Mouse (Mus musculus) limb, embryonic 12.5 days (tissue): ENCODE measurements around the gene Sytl4. TPM values are rescaled to one million over a fixed set of nuclear protein-coding genes. Genes with fewer than 3 reads are reported as not detected.

Experiments used
- ATAC-seq: fragments of 200-750 bp; cut with Nextera tagmentation; 2 replicates; pipeline ENCODE4 v1.8.0; 2017; ENCODE audit warnings: low read depth, moderate TSS enrichment; ENCODE audit not compliant: insufficient number of reproducible peaks, insufficient read depth, low FRiP score, low TSS enrichment
- H3K27ac ChIP-seq: fragments of 300-500 bp; sonication (generic); 2 replicates; pipeline ENCODE4 v1.5.1; 2016; ENCODE audit warnings: mild to moderate bottlenecking, moderate library complexity
- H3K27me3 ChIP-seq: fragments of 300-500 bp; sonication (generic); 2 replicates; pipeline ENCODE4 v1.6.1; 2016; ENCODE audit warnings: mild to moderate bottlenecking, moderate library complexity
- H3K36me3 ChIP-seq: fragments of 300-500 bp; sonication (generic); 2 replicates; pipeline ENCODE4 v1.6.1; 2016; ENCODE audit warnings: mild to moderate bottlenecking, moderate library complexity
- H3K4me1 ChIP-seq: fragments of 300-500 bp; sonication (generic); replicated peaks from 2 replicates; pipeline ENCODE4 v1.6.1; 2016
- H3K4me2 ChIP-seq: fragments of 300-500 bp; sonication (generic); 2 replicates; pipeline ENCODE4 v1.6.1; 2016; ENCODE audit warnings: mild to moderate bottlenecking, moderate library complexity
- H3K4me3 ChIP-seq: fragments of 300-500 bp; sonication (generic); replicated peaks from 2 replicates; pipeline ENCODE4 v1.5.1; 2016; ENCODE audit warnings: mild to moderate bottlenecking
- H3K9ac ChIP-seq: fragments of 300-500 bp; sonication (generic); replicated peaks from 2 replicates; pipeline ENCODE4 v1.6.1; 2016; ENCODE audit warnings: mild to moderate bottlenecking, moderate library complexity
- H3K9me3 ChIP-seq: fragments of 300-500 bp; sonication (generic); 2 replicates; pipeline ENCODE4 v1.6.1; 2016; ENCODE audit warnings: mild to moderate bottlenecking, moderate library complexity
- WGBS: fragments of 180-500 bp; shearing (Covaris S2); methylation state at CpG from one replicate; pipeline ENCODE4 v1.1.7; 2016; 5-methylcytosine and 5-hydroxymethylcytosine counted together
- polyA plus RNA-seq: library from polyadenylated mRNA; unstranded; fragments of >200 nt; fragmentation: Nextera tagmentation; extraction: Ambion mirVana; gene quantifications from 2 replicates; pipeline ENCODE4 v1.2.1, GENCODE M21; 2016

Sytl4 gene
- polyA plus RNA-seq, 1 experiment from 2014 or later, result 2.4 TPM

- Histone ChIP-seq H3K9me3 (no peaks in the 10 kb centered on the region), H3K4me3 (no peak overlapping the region), H3K4me1 (no peaks in the 10 kb centered on the region), H3K27ac (no peak overlapping the region), H3K36me3 (no peaks in the 10 kb centered on the region), H3K27me3 (peaks cover 24% of the 10 kb centered on the region), H3K9ac (no peak overlapping the region), H3K4me2 (no peak overlapping the region)
- ATAC-seq, result no peak
- WGBS, result 78% methylated on average over 5 of the region's 5 CpGs
Measured at GRCm38 (mm10) chrX:133926760-133927159, 54.9 kb downstream of the Sytl4 start.

- Histone ChIP-seq H3K4me3 (no peak overlapping the region), H3K4me2 (no peak overlapping the region), H3K36me3 (no peaks in the 10 kb centered on the region), H3K4me1 (no peaks in the 10 kb centered on the region), H3K9ac (no peak overlapping the region), H3K27me3 (peaks cover 20% of the 10 kb centered on the region), H3K9me3 (no peaks in the 10 kb centered on the region), H3K27ac (no peak overlapping the region)
- no peak for ATAC-seq
- 73% methylated on average over 4 of the region's 4 CpGs for WGBS
Measured at GRCm38 (mm10) chrX:133921187-133921586, 60.4 kb downstream of the Sytl4 start.

- no peak overlapping the region for H3K4me3 ChIP-seq
- H3K27me3 ChIP-seq, result peaks cover 34% of the 10 kb centered on the region
- H3K27ac ChIP-seq, result no peak overlapping the region
- ATAC-seq, result no peak
- H3K9ac ChIP-seq, result no peak overlapping the region
- no peaks in the 10 kb centered on the region for H3K9me3 ChIP-seq
- H3K4me2 ChIP-seq, result no peak overlapping the region
- no peaks in the 10 kb centered on the region for H3K36me3 ChIP-seq
- WGBS, result 31% methylated on average over 7 of the region's 7 CpGs
- H3K4me1 ChIP-seq, result no peaks in the 10 kb centered on the region
Measured at GRCm38 (mm10) chrX:133914219-133914618, 67.4 kb downstream of the Sytl4 start.

- H3K4me1 ChIP-seq, result no peaks in the 10 kb centered on the region
- peaks cover 30% of the 10 kb centered on the region for H3K27me3 ChIP-seq
- H3K36me3 ChIP-seq, result no peaks in the 10 kb centered on the region
- WGBS, result 83% methylated on average over 3 of the region's 3 CpGs
- H3K9ac ChIP-seq, result no peak overlapping the region
- ATAC-seq, result no peak
- no peak overlapping the region for H3K4me3 ChIP-seq
- no peaks in the 10 kb centered on the region for H3K9me3 ChIP-seq
- no peak overlapping the region for H3K4me2 ChIP-seq
- H3K27ac ChIP-seq, result no peak overlapping the region
Measured at GRCm38 (mm10) chrX:133913006-133913405, 68.6 kb downstream of the Sytl4 start.

- Histone ChIP-seq H3K4me1 (no peaks in the 10 kb centered on the region), H3K4me3 (no peak overlapping the region), H3K36me3 (no peaks in the 10 kb centered on the region), H3K27me3 (peaks cover 31% of the 10 kb centered on the region), H3K27ac (no peak overlapping the region), H3K4me2 (no peak overlapping the region), H3K9me3 (no peaks in the 10 kb centered on the region), H3K9ac (no peak overlapping the region)
- 58% methylated on average over 10 of the region's 10 CpGs for WGBS
- no peak for ATAC-seq
Measured at GRCm38 (mm10) chrX:133911397-133912103, 70.1 kb downstream of the Sytl4 start.

- H3K4me1 ChIP-seq, result no peaks in the 10 kb centered on the region
- H3K36me3 ChIP-seq, result no peaks in the 10 kb centered on the region
- no peak within 1 kb of the TSS for H3K4me3 ChIP-seq
- H3K27ac ChIP-seq, result no peak within 1 kb of the TSS
- H3K9ac ChIP-seq, result no peak within 1 kb of the TSS
- H3K9me3 ChIP-seq, result no peaks in the 10 kb centered on the region
- H3K27me3 ChIP-seq, result peaks cover 13% of the 10 kb centered on the region; the same call in 1 of the 2 replicates
- H3K4me2 ChIP-seq, result no peak within 1 kb of the TSS
- ATAC-seq, result no peak
- 24% methylated on average over 3 of the region's 3 CpGs for WGBS
Measured at GRCm38 (mm10) chrX:133908261-133908660, 73.4 kb downstream of the Sytl4 start, which contains the start of gene Srpx2. Gene Srpx2, plus strand, starts transcription at chrX:133908426.

GRCm38 (mm10) chrX:133898014-133898542, 83.5 kb downstream of the Sytl4 start, which contains the start of gene Tspan6:
Gene Tspan6, minus strand, starts transcription at chrX:133898429.
- Histone ChIP-seq H3K4me2 (peak within 1 kb of the TSS; percentile 54), H3K27ac (peak within 1 kb of the TSS; percentile 67; the same call in 1 of the 2 replicates), H3K36me3 (peaks cover 20% of the 10 kb centered on the region; the same call in 1 of the 2 replicates), H3K4me1 (no peaks in the 10 kb centered on the region), H3K27me3 (no peaks in the 10 kb centered on the region), H3K4me3 (peak within 1 kb of the TSS; percentile 54), H3K9me3 (no peaks in the 10 kb centered on the region), H3K9ac (peak within 1 kb of the TSS; percentile 71)
- ATAC-seq, result peak; percentile 90
- 17% methylated on average over 32 of the region's 33 CpGs for WGBS

GRCm38 (mm10) chrX:133888111-133888510, 93.5 kb downstream of the Sytl4 start:
- Histone ChIP-seq H3K4me2 (no peak overlapping the region), H3K36me3 (peaks cover 17% of the 10 kb centered on the region; the same call in 1 of the 2 replicates), H3K9me3 (no peaks in the 10 kb centered on the region), H3K4me1 (no peaks in the 10 kb centered on the region), H3K4me3 (no peak overlapping the region), H3K27ac (no peak overlapping the region), H3K9ac (no peak overlapping the region), H3K27me3 (no peaks in the 10 kb centered on the region)
- WGBS, result 93% methylated on average over 5 of the region's 5 CpGs
- no peak for ATAC-seq

- 91% methylated on average over 3 of the region's 3 CpGs for WGBS
- H3K4me3 ChIP-seq, result no peak overlapping the region
- no peak overlapping the region for H3K4me2 ChIP-seq
- no peak overlapping the region for H3K27ac ChIP-seq
- no peaks in the 10 kb centered on the region for H3K27me3 ChIP-seq
- H3K9ac ChIP-seq, result no peak overlapping the region
- H3K36me3 ChIP-seq, result peaks cover 13% of the 10 kb centered on the region; the same call in 1 of the 2 replicates
- no peak for ATAC-seq
- H3K9me3 ChIP-seq, result no peaks in the 10 kb centered on the region
- H3K4me1 ChIP-seq, result no peaks in the 10 kb centered on the region
Measured at GRCm38 (mm10) chrX:133887308-133887707, 94.3 kb downstream of the Sytl4 start.
